Mouse (Mus musculus) olfactory bulb, adult 2 months (tissue): ENCODE results near the gene Bglap3.
"Not testable (repeated sequence)": the region's sequence is repeated elsewhere in the genome, so short reads cannot be mapped to it uniquely, and the experiment has no call there.

Experiments
- CTCF ChIP-seq: fragments of 200-500 bp; IDR thresholded peaks from 2 replicates; pipeline ENCODE4 v1.5.1; 2012; ENCODE audit warnings: low read depth, mild to moderate bottlenecking, low read length, moderate library complexity; ENCODE audit not compliant: insufficient read depth
- POLR2A ChIP-seq: fragments of 200-500 bp; IDR thresholded peaks from 2 replicates; pipeline ENCODE4 v1.6.1; 2012; ENCODE audit warnings: mild to moderate bottlenecking, low read depth, low read length, moderate library complexity; ENCODE audit not compliant: insufficient read depth

DNA sequence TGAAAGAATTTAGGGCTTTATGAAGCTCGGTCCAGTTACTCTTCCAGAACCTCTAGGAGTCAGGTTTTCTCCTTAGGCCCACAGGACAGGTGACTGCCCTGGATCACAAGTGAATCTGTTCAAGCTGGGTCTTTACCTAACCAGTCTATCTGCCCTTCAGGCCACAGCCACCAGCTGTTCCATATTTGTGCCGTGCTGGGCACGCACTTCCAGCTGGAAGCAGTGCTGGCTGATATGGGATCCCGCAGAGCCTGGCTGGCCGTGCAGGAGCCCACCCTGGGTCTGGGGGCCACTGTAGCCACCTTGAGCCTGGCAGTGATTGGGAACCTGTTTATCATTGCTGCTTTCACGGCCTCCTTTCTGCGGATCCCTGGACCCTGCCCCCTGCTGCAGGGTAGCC is 4.1 kb upstream of the Bglap3 start:
- TF ChIP-seq POLR2A, CTCF: not testable (repeated sequence)
